Mouse (Mus musculus) small intestine, adult 2 months (tissue): Measurements from ENCODE around the gene Sulf2. TPM values are rescaled to one million over a fixed set of nuclear protein-coding genes. Genes with fewer than 3 reads are reported as not detected.
A peak's percentile ranks its signal among the peaks of the same experiment; 100 is the strongest.
"Not testable (repeated sequence)": the region's sequence is repeated elsewhere in the genome, so short reads cannot be mapped to it uniquely, and the experiment has no call there.

Experiments used
- H3K27ac ChIP-seq: fragments of 200-500 bp; 2 replicates; pipeline ENCODE4 v1.5.1; 2012; ENCODE audit warnings: low read depth, low read length, control low read depth, inconsistent platforms; ENCODE audit not compliant: insufficient read depth
- H3K27me3 ChIP-seq: fragments of 200-500 bp; 2 replicates; pipeline ENCODE4 v1.6.1; 2012; ENCODE audit warnings: mild to moderate bottlenecking, moderate library complexity, low read length, inconsistent platforms; ENCODE audit not compliant: control insufficient read depth, insufficient read depth
- H3K36me3 ChIP-seq: fragments of 200-500 bp; 2 replicates; pipeline ENCODE4 v1.6.1; 2012; ENCODE audit warnings: mild to moderate bottlenecking, low read length, control low read depth, inconsistent platforms; ENCODE audit not compliant: control insufficient read depth, insufficient read depth
- H3K4me1 ChIP-seq: fragments of 200-500 bp; 2 replicates; pipeline ENCODE4 v1.6.1; 2012; ENCODE audit warnings: low read length, inconsistent platforms, mixed read lengths; ENCODE audit not compliant: control insufficient read depth, insufficient read depth, insufficient read length
- H3K4me3 ChIP-seq: fragments of 200-500 bp; 2 replicates; pipeline ENCODE4 v1.5.1; 2012; ENCODE audit warnings: low read depth, mild to moderate bottlenecking, control low read depth, inconsistent platforms, low read length, moderate library complexity
- CTCF ChIP-seq: fragments of 200-500 bp; IDR thresholded peaks from 2 replicates; pipeline ENCODE4 v1.5.1; 2012; ENCODE audit warnings: low read depth, mild to moderate bottlenecking, control low read depth, inconsistent platforms, low read length, moderate library complexity, mixed read lengths; ENCODE audit not compliant: insufficient replicate concordance, insufficient read length; ENCODE audit errors: extremely low read depth
- POLR2A ChIP-seq: fragments of 200-500 bp; IDR thresholded peaks from 2 replicates; pipeline ENCODE4 v1.6.1; 2012; ENCODE audit warnings: low read depth, mild to moderate bottlenecking, control low read depth, inconsistent platforms, low read length, moderate library complexity
- WGBS: fragments of 180-500 bp; shearing (Covaris S2); methylation state at CpG from one replicate; pipeline ENCODE4 v1.1.7; 2018; 5-methylcytosine and 5-hydroxymethylcytosine counted together
- polyA plus RNA-seq: library from polyadenylated mRNA; depleted of rRNA; stranded (reverse); fragments of >200 nt; gene quantifications from 2 replicates; pipeline ENCODE4 v1.2.3, GENCODE M21; 2012

Sulf2 gene
- polyA plus RNA-seq, 1 experiment: 75.6 TPM

- H3K4me1 ChIP-seq: no peaks in the 10 kb centered on the region; the same call in 1 of the 2 replicates
- H3K36me3 ChIP-seq: peaks cover 19% of the 10 kb centered on the region
- TF ChIP-seq CTCF (no peak), POLR2A (no peak)
- no peak overlapping the region for H3K27ac ChIP-seq
- H3K27me3 ChIP-seq: no peaks in the 10 kb centered on the region
- H3K4me3 ChIP-seq: no peak overlapping the region
- WGBS: 81% methylated on average over 29 of the region's 29 CpGs
Observed at GRCm38 (mm10) chr2:166086457-166087233, 68.8 kb downstream of the Sulf2 start.

- Histone ChIP-seq H3K4me1 (no peaks in the 10 kb centered on the region; the same call in 1 of the 2 replicates), H3K4me3 (no peak overlapping the region), H3K36me3 (peaks cover 17% of the 10 kb centered on the region), H3K27ac (no peak overlapping the region), H3K27me3 (no peaks in the 10 kb centered on the region)
- 95% methylated on average over 10 of the region's 10 CpGs for WGBS
- no peak for TF ChIP-seq CTCF
- no peak for TF ChIP-seq POLR2A
Observed at GRCm38 (mm10) chr2:166085780-166086179, 69.7 kb downstream of the Sulf2 start.

- 38% methylated on average over 6 of the region's 6 CpGs for WGBS
- H3K27ac ChIP-seq, H3K4me3 ChIP-seq, H3K4me1 ChIP-seq, H3K27me3 ChIP-seq: not testable (repeated sequence)
- peaks cover 16% of the 10 kb centered on the region for H3K36me3 ChIP-seq
- TF ChIP-seq CTCF: peak; percentile 48; the same call in 1 of the 2 replicates
Observed at GRCm38 (mm10) chr2:166084964-166085363, 70.5 kb downstream of the Sulf2 start.

- no peak for TF ChIP-seq POLR2A
- TF ChIP-seq CTCF: no peak
- 85% methylated on average over 7 of the region's 7 CpGs for WGBS
- H3K27ac ChIP-seq: no peak overlapping the region
- H3K4me1 ChIP-seq: no peaks in the 10 kb centered on the region; the same call in 1 of the 2 replicates
- H3K4me3 ChIP-seq: no peak overlapping the region
- peaks cover 14% of the 10 kb centered on the region for H3K36me3 ChIP-seq
- H3K27me3 ChIP-seq: no peaks in the 10 kb centered on the region
Observed at GRCm38 (mm10) chr2:166084111-166084510, 71.4 kb downstream of the Sulf2 start.

GRCm38 (mm10) chr2:166083542-166084031, 71.9 kb downstream of the Sulf2 start:
- Histone ChIP-seq H3K27me3 (no peaks in the 10 kb centered on the region), H3K27ac (no peak overlapping the region), H3K4me1 (no peaks in the 10 kb centered on the region; the same call in 1 of the 2 replicates), H3K36me3 (peaks cover 17% of the 10 kb centered on the region), H3K4me3 (no peak overlapping the region)
- 43% methylated on average over 9 of the region's 9 CpGs for WGBS
- no peak for TF ChIP-seq CTCF
- no peak for TF ChIP-seq POLR2A

GRCm38 (mm10) chr2:166082661-166083060, 72.8 kb downstream of the Sulf2 start:
- H3K36me3 ChIP-seq: peaks cover 21% of the 10 kb centered on the region
- WGBS: 77% methylated on average over 10 of the region's 10 CpGs
- H3K4me1 ChIP-seq: no peaks in the 10 kb centered on the region; the same call in 1 of the 2 replicates
- no peak overlapping the region for H3K27ac ChIP-seq
- TF ChIP-seq POLR2A (no peak), CTCF (no peak)
- H3K4me3 ChIP-seq: no peak overlapping the region
- H3K27me3 ChIP-seq: no peaks in the 10 kb centered on the region

GRCm38 (mm10) chr2:166082193-166082592, 73.3 kb downstream of the Sulf2 start:
- Histone ChIP-seq H3K27ac (no peak overlapping the region), H3K27me3 (no peaks in the 10 kb centered on the region), H3K4me3 (no peak overlapping the region), H3K4me1 (no peaks in the 10 kb centered on the region; the same call in 1 of the 2 replicates), H3K36me3 (peaks cover 21% of the 10 kb centered on the region)
- 46% methylated on average over 5 of the region's 5 CpGs for WGBS
- TF ChIP-seq CTCF: peak; percentile 88; the same call in 1 of the 2 replicates
- TF ChIP-seq POLR2A: no peak
